Mouse (Mus musculus): ENCODE measurements at regions not wholly inside any gene's neighbourhood (a gene's known extent, or its start where the extent isn't known, plus 50 kb on each side); places are given as distances from the start of the nearest gene placed in this dataset.

DNA sequence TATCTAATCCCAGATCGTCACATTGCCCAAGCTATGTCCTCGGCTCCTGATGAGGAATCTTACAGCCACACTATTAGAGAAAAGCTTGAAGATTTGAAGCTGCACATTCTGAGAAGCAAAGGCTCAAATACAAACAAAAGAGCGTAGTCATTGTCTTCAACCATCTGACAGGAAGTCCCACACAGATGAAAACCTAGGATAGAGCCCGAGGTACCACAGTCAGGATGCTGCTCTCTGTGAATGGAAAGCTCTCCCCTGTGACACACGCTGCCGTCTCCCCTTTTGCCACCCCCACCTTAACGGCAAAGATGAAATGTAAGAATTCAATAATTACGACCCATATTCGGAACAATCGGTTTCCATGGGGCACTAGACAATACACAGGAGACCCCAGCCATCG, 237.2 kb downstream of the Prdm2 start:
- DNase-seq (ENCODE audit: low spot score): no peak
- intact Hi-C loops (cut with DNase I): no loop called here

DNA sequence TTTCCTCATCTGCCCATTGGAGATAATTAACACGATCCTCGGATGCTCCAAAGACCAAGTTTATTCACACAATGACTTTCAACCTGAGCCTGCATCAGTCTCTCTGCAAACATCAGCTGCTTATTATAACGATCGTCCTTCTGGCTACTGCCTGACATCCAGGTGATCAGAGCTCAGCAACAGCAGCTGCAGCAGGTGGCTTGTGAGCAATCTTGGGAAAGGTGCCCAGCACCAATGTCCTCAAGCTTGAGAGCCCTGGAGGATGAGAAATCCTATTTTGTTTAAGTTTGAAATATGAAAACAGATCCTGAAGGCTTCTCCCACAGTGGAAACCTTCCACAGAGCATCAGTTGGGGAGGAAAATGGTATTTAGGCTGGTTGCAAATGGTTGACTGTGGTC, 242.8 kb downstream of the Prdm2 start:
- intact Hi-C loops (cut with DNase I): no loop called here
- DNase-seq (ENCODE audit: low spot score): no peak

DNA sequence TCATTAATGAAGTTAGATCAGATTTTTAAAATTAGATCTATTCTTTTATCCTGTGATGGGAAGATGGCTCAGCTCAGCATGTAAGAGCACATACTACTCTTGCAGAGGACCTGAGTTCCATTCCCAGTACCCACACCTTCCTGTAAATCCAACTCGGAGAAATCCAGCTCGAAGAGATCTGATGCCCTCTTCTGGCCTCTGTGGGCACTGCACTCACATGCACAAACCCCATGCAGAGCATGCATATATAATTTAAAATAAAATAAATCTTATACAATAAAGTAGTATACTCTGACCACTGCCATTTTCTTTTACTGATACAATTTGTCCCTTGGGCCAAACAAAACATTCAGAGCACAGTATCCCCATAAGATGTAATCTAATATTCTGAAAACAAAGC, 245.2 kb downstream of the Prdm2 start:
- intact Hi-C loops (cut with DNase I): no loop called here

DNA sequence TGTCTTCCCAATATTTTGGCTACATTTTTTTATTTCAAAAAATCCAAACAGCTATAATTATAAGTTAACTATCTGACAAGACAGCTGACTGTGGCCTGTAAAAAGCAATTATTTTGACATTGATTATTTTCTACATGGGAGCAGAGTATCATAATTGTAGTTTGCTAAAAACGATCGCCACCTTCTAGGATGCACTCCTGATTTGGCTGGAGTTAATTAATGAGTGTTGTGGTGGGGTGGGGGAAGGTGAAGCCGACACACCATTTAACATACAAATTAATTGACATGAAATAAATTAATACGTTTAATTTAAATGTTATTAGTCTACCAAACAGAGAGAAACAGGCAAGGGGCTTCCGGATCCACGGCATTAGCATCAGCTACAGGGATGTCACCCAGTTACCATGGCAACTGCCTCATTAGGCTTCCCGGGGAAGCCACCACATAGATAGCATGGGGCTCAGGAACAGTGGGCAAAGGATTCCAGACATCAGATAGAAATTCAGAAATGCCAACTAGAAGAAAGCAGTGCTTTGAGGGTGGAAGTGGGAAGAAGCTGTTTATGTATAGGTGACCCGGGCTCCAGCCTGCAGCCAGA, 255.9 kb downstream of the Prdm2 start:
- DNase-seq (ENCODE audit: low spot score): no peak
- intact Hi-C loops (cut with DNase I): no loop called here

More for the DNA sequence above, 245.2 kb downstream of the Prdm2 start:
- no peak for DNase-seq (ENCODE audit: low spot score)

DNA sequence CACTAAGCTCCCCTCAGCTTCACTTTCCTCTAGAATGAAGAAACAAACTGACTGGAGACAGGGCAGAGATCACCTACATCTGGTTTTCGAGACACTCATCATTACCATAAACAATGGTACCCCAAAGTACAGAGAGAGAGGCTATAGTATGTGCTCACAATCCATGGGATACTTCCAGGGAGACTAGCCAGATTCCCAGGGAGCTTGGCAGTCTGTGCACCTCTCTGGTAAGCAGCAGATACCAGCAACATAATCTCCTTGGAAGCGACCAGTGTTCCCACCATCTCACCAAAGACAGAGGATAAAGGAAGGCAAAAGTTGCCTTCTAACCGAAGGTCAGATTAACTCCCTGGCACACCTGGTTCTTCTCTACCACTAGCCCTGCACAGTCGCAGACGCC, 256.4 kb downstream of the Prdm2 start:
- DNase-seq (ENCODE audit: low spot score): no peak

DNA sequence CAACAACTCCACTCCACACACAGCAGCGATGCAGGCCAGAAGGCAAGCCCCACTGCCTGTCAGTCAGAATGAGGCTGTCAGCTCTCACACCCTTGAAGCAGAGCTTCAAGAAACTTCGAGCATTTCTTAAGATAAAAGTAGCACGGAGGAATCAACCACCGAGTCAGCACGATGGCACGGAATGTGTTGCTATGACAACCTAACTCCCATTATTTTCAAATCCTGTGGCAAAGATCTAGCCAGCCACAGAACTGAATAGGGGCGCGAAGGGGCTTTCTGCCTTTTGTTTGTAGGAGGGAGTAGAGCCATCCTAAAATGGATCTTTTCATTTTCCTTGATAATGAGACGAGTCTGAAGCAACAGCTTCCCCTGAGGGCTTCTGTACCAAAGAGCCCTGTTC, 259.1 kb downstream of the Prdm2 start:
- no peak for DNase-seq (ENCODE audit: low spot score)
- intact Hi-C loops (cut with DNase I): no loop called here

More for the DNA sequence above, 256.4 kb downstream of the Prdm2 start:
- intact Hi-C loops (cut with DNase I): no loop called here

DNA sequence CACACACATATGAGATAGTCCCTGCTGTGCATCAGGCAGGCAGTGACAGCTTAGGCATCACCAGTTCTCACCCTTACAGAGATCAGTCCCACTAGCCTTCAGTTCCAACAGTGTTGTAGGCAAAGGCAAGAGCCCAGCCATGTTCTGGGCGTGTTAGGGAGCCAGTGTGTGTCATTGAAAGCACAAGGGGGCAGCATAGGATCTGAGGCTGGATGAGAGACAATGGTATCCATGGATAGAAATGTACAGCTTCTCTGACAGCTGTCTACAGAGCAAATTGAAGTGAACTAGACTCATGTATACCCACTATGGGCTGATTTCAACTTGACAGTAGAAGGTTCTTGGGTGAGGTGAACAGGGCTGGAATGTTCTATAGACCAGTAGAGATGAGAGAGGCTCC, 259.9 kb downstream of the Prdm2 start:
- no peak for DNase-seq (ENCODE audit: low spot score)
- intact Hi-C loops (cut with DNase I): no loop called here

DNA sequence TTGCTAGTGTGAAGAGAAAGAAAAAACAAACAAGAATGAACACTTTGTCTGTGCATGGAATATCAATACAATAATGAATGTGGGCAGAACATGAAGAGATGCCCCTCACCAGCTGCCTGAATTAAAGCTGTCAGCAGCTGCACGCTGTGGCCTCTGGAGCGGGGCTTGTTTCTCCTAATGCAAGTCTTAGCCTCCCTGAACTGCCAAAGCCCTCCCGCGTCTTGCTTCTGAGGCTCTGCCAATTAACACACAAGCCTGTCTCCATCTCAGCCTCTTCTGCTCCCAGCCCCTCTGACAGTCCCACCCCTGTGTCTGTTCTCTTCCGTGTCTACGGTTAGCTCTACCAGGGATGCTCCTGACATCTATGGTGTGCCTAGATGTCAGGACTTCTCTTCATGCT, 265.1 kb downstream of the Prdm2 start:
- no peak for DNase-seq (ENCODE audit: low spot score)
- intact Hi-C loops (cut with DNase I): no loop called here

DNA sequence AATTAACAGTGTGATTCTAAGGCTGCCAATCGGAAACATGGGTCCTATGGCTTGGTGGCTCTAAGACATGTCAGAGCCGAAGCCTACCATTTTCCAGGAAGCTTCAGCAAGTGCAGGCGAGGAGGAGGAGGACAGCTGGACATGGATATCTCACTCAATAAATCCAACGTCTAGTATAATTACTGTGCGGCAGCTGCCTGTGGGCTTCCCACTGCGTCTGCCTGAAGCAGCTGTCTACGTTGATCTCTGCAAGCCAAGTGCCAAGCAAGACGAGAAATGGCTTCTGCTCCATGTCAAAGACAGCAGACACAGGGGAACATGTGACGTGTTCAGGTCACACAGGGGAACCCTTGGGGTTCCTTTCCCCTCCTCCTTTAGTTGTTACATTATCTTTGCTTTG, 279.2 kb downstream of the Prdm2 start:
- intact Hi-C loops (cut with DNase I): no loop called here
- no peak for DNase-seq (ENCODE audit: low spot score)

DNA sequence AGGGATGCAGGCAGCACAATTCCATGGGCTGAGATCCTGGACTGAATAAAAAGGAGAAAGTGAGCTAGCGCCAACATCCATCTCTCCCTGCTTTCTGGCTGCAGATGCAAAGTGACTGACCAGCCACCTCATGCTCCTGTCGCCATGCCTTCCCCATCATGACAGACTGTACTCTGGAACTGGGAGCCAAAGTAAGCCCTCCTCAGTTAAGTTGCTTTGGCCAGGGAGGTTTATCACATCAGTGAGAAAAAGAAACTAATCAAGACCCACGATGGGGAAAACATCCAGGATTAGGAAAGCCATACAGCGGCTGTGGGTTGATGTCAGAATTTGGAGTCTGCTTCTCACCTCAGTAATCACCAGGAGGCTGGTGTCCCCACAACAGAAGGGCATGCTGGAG, 283.6 kb downstream of the Prdm2 start:
- no peak for DNase-seq (ENCODE audit: low spot score)
- intact Hi-C loops (cut with DNase I): no loop called here

DNA sequence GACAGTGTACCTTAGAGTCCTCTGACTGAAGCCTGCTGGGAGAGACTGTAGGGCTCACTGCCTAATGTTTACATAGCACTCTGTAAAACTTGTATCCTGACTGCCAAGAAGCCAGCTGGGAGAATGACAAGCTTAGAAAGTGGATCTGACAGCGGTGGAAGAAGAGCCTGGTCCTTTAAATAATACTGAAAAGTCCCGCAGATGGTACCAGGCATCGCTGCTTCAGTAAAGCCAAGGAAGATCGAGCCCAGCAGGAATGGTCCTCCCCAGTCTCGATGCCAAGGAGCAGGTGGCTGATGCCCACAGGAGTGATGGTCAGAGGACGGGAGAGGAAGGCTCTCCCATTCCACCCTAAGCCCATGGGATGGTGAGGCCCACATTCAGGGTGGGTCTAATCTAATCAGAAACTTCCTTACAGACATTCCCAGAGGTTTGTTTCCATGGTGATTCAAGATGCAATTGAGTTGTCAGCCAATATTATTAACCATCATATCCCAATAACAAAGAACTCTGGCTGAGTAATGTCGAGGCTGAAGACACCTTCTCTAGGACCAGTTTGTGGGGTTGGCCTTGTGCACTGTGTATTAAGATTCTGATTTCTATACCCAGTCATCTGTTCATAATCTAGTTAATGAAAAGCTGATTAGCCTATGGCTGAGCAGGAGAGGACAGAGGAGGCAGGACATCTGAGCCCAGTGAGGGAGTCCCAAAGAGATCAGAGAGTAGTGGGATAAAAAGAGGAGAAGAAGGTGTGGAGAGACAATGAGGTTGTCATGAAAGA, 285.3 kb downstream of the Prdm2 start:
- DNase-seq (ENCODE audit: low spot score): no peak
- intact Hi-C loops (cut with DNase I): no loop called here

DNA sequence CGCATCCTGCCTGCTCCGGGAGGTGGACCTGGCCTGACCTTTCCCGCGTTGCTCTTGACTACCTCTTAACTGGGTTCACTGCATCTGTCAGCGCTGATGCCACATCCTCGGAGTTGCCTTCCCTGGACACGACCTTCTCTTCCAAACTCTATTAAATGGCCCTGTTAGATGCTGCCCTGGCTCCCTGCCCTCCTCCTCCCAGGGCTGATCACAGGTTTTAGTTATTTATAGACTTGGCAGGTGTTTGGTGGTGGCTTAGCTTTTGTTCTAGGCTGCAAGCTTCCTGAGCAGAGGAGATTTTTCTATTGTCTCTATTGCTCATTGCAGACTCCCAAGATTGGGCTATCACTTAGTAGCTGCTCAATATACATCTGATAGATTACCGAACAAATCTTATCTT, 287.7 kb downstream of the Prdm2 start:
- no peak for DNase-seq (ENCODE audit: low spot score)
- intact Hi-C loops (cut with DNase I): no loop called here

DNA sequence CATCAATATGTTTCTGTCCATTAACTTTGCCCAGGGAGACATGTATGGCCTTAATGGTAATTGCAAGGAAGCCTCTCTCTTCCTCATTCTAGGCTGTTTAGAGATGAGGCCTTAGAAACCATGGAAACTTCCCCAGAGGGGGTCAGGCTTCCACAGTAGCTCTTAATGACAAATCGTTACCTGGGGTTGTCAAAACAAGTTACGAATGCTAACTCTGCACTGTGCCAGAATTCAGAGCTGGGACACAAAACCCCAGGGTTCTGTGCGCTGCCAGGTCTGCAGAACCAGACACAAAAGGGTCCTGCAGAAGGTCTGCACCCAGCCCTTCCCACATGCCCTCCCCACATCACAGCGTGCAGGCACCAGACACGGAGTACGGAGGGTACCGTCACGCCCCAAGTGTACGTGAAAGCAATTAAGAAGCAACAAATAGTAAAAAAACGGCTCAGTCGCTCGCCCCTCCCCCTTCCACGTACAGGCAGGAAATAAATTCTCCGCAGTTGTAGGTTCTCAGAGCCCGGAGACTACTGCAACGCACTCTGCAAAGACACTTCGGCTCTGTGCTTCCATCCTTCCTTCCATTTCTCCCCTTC, 303.3 kb downstream of the Prdm2 start:
- DNase-seq (ENCODE audit: low spot score): no peak
- intact Hi-C loops (cut with DNase I): no loop called here

DNA sequence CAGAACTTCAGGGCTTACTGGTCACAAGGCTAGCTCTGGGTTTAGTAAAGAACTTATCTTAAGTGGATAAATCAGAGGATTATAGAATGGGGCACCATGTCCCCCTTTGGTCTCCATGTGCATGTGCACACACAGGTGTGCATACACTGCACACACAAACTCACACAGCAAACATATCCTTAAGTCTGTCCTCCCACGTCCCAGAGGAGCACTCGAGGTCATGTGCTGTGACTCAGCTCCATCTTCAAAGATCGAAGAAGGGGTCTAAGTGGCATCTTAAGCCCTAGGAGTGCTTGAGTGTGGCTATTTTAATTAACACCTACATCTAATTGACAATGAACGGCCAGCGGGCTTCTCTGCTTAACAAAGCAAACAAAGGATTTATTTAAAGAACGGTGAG, 304.0 kb downstream of the Prdm2 start:
- no peak for DNase-seq (ENCODE audit: low spot score)
- intact Hi-C loops (cut with DNase I): no loop called here

DNA sequence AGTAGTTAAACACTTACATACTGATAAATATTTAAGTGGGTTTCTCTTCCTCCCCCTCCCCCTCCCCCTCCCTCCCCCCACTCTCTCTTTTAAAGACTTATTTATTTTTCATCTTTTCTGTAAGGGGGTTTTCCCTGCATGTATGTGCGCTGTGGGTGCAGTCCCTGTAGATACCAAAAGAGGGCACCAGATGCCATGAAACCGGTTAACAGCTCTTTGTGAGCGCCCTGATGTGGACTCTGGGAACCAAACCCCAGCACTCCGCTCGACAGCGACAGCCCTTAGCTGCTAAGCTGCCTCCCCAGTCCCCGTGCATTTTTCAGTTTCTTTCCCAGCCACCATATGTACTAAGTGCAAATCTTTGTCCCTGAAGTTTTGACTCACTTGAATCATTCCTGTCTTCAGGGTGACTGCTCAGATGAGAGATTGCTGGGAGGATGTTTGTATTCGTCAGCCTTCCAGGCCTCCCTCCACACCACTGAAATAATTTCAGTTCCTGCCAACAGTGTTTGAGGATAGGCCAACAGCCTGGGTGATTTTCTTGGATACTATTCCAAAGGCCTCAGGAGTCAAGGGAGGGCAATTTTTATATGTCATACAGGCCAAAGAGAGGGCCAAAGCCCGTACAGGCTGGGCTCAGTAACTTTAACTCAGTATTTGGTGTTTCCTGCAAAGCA, 309.3 kb downstream of the Prdm2 start:
- intact Hi-C loops (cut with DNase I): no loop called here
- DNase-seq (ENCODE audit: low spot score): no peak

DNA sequence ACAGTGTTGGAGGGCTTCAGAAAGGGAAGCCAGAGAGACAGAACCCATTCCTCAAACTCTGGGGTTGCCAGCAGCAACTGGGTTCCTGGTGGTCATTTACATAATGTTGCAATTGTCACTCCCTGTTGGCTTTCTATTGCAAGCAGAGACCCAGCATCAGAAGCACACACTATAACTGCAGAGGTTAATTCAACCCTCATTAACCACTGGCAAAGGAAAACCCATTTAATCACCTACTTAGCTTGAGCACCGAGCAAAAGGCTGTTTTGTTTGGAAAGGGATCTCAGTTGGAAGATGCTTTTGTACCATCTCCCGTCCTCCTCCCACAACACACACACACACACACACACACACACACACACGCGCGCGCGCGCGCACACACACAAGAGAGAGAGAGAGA, 312.0 kb downstream of the Prdm2 start:
- intact Hi-C loops (cut with DNase I): no loop called here
- no peak for DNase-seq (ENCODE audit: low spot score)

DNA sequence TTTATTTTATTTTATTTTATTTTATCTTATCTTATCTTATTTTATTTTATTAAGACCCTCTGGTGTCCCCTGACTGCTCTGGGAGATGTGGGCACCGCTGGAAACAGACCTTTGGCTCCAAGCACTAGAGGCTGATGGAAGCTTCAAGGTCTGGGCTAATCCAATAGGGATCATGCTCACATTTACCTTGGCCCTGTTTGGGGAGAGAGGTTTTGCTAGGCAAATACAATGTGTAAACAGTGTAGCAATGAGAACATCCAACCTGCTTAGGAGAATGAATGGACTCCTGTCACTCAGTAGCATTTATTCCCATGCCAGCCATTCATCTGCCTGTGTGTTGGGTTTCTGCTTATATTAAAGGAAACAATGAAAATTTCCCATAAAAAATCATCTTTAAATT, 313.8 kb downstream of the Prdm2 start:
- DNase-seq (ENCODE audit: low spot score): no peak
- intact Hi-C loops (cut with DNase I): no loop called here

DNA sequence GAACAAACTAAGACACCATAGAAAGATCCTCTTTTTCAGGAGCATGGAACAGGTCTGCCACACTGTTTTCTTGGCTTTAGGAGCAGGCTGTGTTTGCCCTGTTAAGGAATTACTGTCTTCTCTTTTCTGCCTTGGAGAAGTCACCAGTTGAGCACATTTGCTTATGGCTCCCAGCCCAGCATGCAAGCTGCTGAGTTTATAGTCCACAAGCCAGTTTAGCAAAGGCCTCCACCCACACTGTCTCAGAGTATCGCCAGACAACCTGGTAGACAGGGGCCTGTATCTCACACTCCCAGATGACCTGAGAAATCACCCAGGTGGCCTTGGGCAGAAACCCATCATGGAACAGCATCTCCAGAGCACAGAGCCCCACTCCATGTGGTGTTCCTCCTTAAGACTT, 322.1 kb downstream of the Prdm2 start:
- no peak for DNase-seq (ENCODE audit: low spot score)
- intact Hi-C loops (cut with DNase I): no loop called here

DNA sequence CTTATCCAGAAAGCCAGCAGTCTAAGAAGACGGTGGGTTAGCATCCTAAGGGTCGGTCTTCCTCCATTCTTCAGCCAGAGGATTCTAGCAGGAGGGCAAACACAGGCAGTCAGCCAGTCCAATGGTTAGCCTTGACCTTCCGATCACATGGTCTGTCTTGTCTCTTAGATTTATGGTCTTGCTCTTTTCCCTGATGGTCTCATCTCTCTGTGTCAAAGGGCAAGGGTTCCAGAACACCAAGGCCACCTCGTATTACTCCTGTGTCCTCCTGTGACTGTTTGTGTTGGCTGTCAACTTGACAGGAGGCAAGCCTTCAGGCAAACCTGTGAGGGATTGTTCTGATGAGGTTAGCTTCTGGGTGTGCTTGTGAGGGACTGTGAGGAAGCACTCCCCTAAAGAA, 323.9 kb downstream of the Prdm2 start:
- intact Hi-C loops (cut with DNase I): loop anchor here (10.0 kb wide), 1 partner anchor 634 kb away; no protein-coding TSS in a partner anchor
- DNase-seq (ENCODE audit: low spot score): no peak

DNA sequence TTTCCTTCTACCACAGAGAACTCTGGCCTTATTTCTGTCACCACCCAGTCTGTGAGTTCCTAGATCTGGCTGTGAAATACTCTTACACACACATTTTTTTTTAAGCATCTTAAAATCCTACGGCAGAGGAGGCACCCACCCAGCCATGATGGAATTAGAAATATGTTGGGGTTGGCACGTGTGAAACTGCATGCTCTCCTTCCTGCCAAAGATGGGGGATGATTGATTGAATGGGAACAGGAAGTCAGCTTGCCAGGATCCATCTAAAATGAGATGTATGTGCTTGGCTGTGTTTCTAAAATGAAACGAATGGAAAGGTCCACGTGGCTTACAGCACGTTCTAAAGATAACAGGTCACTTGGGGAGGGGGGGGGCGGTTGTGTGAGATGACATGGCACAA, 324.9 kb downstream of the Prdm2 start:
- DNase-seq (ENCODE audit: low spot score): no peak

DNA sequence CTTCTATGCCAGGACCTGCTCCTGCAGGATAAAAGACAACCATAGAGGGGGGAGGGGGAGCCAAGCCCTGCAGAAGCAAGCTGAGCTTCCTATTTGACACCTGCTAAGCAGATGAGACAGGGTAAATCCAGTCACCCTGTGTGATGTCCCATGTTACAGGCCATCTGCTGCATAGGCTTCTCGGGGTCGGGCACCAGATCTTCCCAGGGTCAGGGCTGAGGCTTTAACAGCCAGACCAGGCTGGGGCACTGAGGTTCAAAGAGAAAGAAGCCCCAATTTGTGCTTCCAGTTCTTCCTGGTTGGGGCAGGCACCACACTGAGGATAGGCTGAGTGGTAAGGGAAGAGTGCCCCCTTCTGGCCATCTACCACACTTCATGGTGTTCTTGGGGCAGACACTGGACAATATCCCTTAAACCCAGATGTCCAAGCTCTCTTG, 332.5 kb downstream of the Prdm2 start:
- intact Hi-C loops (cut with DNase I): loop anchor here (2.0 to 10.0 kb wide), 3 partner anchors 488 to 728 kb away; no protein-coding TSS in a partner anchor
- DNase-seq (ENCODE audit: low spot score): peak; percentile 31

More for the DNA sequence above, 324.9 kb downstream of the Prdm2 start:
- intact Hi-C loops (cut with DNase I): loop anchor here (10.0 kb wide), 1 partner anchor 633 kb away; no protein-coding TSS in a partner anchor

Measured in heart, postnatal 25 days (tissue).